Mouse (Mus musculus) spleen, adult 2 months (tissue): ENCODE results near the gene Eef1akmt2.

ENCODE experiments used
- CTCF ChIP-seq: fragments of 200-500 bp; IDR thresholded peaks from 2 replicates; pipeline ENCODE4 v1.5.1; 2011; ENCODE audit warnings: mild to moderate bottlenecking, inconsistent platforms; ENCODE audit not compliant: insufficient read depth, insufficient read length, insufficient replicate concordance; ENCODE audit errors: extremely low read depth
- POLR2A ChIP-seq: fragments of 200-500 bp; IDR thresholded peaks from 2 replicates; pipeline ENCODE4 v1.6.1; 2011; ENCODE audit warnings: low read depth, low read length, inconsistent platforms

- TF ChIP-seq CTCF = no peak
- TF ChIP-seq POLR2A = no peak
Observed at GRCm38 (mm10) chr7:132803336-132803735, 49.1 kb downstream of the Eef1akmt2 start.
